Mouse (Mus musculus) stomach, postnatal 0 days (tissue): Measurements from ENCODE around the gene Mfsd4b3. TPM values are rescaled to one million over a fixed set of nuclear protein-coding genes. Genes with fewer than 3 reads are reported as not detected.
"Not testable (repeated sequence)": the region's sequence is repeated elsewhere in the genome, so short reads cannot be mapped to it uniquely, and the experiment has no call there.

ENCODE experiments used
- ATAC-seq: fragments of 200-750 bp; cut with Nextera tagmentation; 2 replicates; pipeline ENCODE4 v1.8.0; 2017; ENCODE audit not compliant: low FRiP score, low TSS enrichment
- DNase-seq: peaks from one replicate; pipeline ENCODE4 v3.0.0-alpha.2; 2016; ENCODE audit warnings: low spot score
- H3K27ac ChIP-seq: fragments of 300-500 bp; sonication (generic); replicated peaks from 2 replicates; pipeline ENCODE4 v1.5.1; 2014; ENCODE audit warnings: mild to moderate bottlenecking, control low read depth
- H3K27me3 ChIP-seq: fragments of 300-500 bp; sonication (generic); 2 replicates; pipeline ENCODE4 v1.6.1; 2014; ENCODE audit warnings: low read length; ENCODE audit not compliant: control insufficient read depth, insufficient read depth
- H3K36me3 ChIP-seq: fragments of 300-500 bp; sonication (generic); 2 replicates; pipeline ENCODE4 v1.6.1; 2014; ENCODE audit warnings: low read length, mixed read lengths; ENCODE audit not compliant: control insufficient read depth, insufficient read depth
- H3K4me1 ChIP-seq: fragments of 300-500 bp; sonication (generic); replicated peaks from 2 replicates; pipeline ENCODE4 v1.6.1; 2014; ENCODE audit warnings: antibody characterized with exemption; ENCODE audit not compliant: control insufficient read depth, insufficient read depth
- H3K4me2 ChIP-seq: fragments of 300-500 bp; sonication (generic); replicated peaks from 2 replicates; pipeline ENCODE4 v1.6.1; 2014; ENCODE audit warnings: low read depth, mild to moderate bottlenecking, control low read depth, moderate library complexity
- H3K4me3 ChIP-seq: fragments of 300-500 bp; sonication (generic); 2 replicates; pipeline ENCODE4 v1.5.1; 2014; ENCODE audit warnings: low read depth, low read length, control low read depth
- H3K9ac ChIP-seq: fragments of 300-500 bp; sonication (generic); 2 replicates; pipeline ENCODE4 v1.6.1; 2014; ENCODE audit warnings: mild to moderate bottlenecking, low read length, control low read depth, mixed read lengths
- H3K9me3 ChIP-seq: fragments of 300-500 bp; sonication (generic); 2 replicates; pipeline ENCODE4 v1.6.1; 2016; ENCODE audit warnings: low read length; ENCODE audit not compliant: control insufficient read depth
- CTCF ChIP-seq: IDR thresholded peaks from 2 replicates; pipeline ENCODE4 v1.5.1; 2016; ENCODE audit warnings: antibody characterized with exemption, low read depth, mild to moderate bottlenecking, moderate library complexity
- EP300 ChIP-seq: optimal IDR thresholded peaks from 2 replicates; pipeline ENCODE3; 2016; ENCODE audit warnings: antibody characterized with exemption
- WGBS: fragments of 180-500 bp; shearing (Covaris S2); extraction: QIAGEN DNeasy Blood & Tissue Kit; methylation state at CpG from one replicate; pipeline ENCODE4 v1.1.7; 2014; 5-methylcytosine and 5-hydroxymethylcytosine counted together
- polyA plus RNA-seq: library from polyadenylated mRNA; unstranded; fragments of >200 nt; fragmentation: Nextera tagmentation; extraction: Ambion mirVana; gene quantifications from 2 replicates; pipeline ENCODE4 v1.2.1, GENCODE M21; 2015

The Mfsd4b3 gene
- polyA plus RNA-seq: 1.3 and 1.7 TPM in 2 replicates

DNA sequence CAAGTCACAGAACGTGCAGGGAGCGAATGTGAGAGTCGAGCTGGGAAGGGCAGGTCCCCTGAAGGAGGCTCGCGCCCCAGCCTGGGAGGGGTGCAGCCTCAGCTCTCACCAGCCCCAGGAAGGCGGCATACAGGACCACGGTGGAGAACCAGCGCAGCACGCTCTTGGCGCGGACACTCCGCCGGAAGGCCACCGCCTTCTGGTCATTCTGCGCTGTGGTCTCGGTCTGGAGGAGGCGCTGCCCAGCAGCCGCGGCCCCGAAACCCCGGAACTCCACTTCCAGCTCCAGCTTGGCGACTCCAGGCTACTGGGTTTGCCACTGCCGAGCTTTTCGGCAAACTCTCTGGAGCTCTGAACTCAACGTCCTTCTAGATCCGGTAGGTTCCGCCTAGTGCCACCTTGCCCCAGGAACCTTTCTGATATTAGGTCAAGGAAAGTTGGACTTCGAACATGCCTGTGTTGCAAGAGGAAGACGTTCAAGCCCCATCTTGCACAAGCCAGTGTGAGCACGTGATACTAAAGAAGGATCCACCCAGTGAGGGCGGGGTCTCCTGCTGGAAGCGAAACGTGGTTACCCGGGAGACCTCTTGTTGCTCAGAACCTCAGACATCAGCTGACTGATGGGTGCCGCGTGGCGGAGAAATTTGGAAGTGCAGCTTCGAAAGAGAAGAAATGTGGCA lies at the start of gene Mfsd4b3:
Gene Mfsd4b3, minus strand, starts transcription at position 393 of the 680 bp plus-strand sequence.
- ATAC-seq: peak; percentile 100
- H3K27ac ChIP-seq: peak within 1 kb of the TSS; percentile 92
- peak within 1 kb of the TSS; percentile 48 for H3K4me3 ChIP-seq

GRCm38 (mm10) chr10:40009591-40009990 lies 49.6 kb upstream of the Mfsd4b3 start:
- Histone ChIP-seq H3K27me3 (no peaks in the 10 kb centered on the region), H3K36me3 (no peaks in the 10 kb centered on the region), H3K27ac (no peak overlapping the region), H3K4me3 (no peak overlapping the region), H3K4me1 (no peaks in the 10 kb centered on the region), H3K4me2 (no peak overlapping the region), H3K9ac (no peak overlapping the region), H3K9me3 (no peaks in the 10 kb centered on the region)
- DNase-seq (no peak), ATAC-seq (no peak)
- no peak for TF ChIP-seq CTCF
- TF ChIP-seq EP300: no peak
- 78% methylated on average over 11 of the region's 11 CpGs for WGBS

More for the DNA sequence above, at the start of gene Mfsd4b3:
- DNase-seq: peak; percentile 97
- H3K36me3 ChIP-seq: no peaks in the 10 kb centered on the region
- WGBS: under 1% methylated on average over 38 of the region's 38 CpGs
- H3K27me3 ChIP-seq: no peaks in the 10 kb centered on the region
- H3K9ac ChIP-seq: peak within 1 kb of the TSS; percentile 68
- no peak for TF ChIP-seq EP300
- TF ChIP-seq CTCF: peak; percentile 90
- no peaks in the 10 kb centered on the region; the same call in 1 of the 2 replicates for H3K4me1 ChIP-seq
- no peaks in the 10 kb centered on the region for H3K9me3 ChIP-seq
- H3K4me2 ChIP-seq: peak within 1 kb of the TSS; percentile 86

DNA sequence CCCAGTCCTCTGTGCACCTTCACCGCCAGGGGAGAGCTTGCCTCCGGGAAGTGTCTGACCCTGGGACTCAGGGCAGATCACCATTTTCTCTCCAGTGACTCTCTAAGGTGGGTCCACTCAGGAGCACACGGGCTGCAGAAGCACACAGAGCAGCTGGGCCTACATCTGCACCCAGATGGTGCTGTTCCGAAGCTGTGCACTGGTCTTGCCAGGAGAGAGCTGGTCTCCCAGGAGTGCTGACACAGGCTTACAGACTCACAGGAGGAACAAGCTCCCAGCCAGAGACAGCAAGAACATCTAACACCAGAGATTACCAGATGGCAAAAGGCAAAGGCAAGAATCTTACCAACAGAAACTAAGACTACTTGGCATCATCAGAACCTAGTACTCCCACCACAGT lies 48.9 kb upstream of the Mfsd4b3 start:
- 72% methylated on average over 4 of the region's 4 CpGs for WGBS
- H3K36me3 ChIP-seq, H3K4me1 ChIP-seq, DNase-seq, H3K9me3 ChIP-seq, H3K9ac ChIP-seq, H3K27ac ChIP-seq, H3K4me3 ChIP-seq, ATAC-seq, H3K4me2 ChIP-seq, H3K27me3 ChIP-seq: not testable (repeated sequence)

GRCm38 (mm10) chr10:40007953-40008352 lies 48.0 kb upstream of the Mfsd4b3 start:
- H3K27me3 ChIP-seq: no peaks in the 10 kb centered on the region
- DNase-seq (no peak), ATAC-seq (no peak)
- no peak overlapping the region for H3K9ac ChIP-seq
- H3K36me3 ChIP-seq: no peaks in the 10 kb centered on the region
- no peak overlapping the region for H3K4me3 ChIP-seq
- no peak for TF ChIP-seq EP300
- no peak for TF ChIP-seq CTCF
- no peak overlapping the region for H3K4me2 ChIP-seq
- no peaks in the 10 kb centered on the region for H3K4me1 ChIP-seq
- H3K27ac ChIP-seq: no peak overlapping the region
- 83% methylated on average over 4 of the region's 4 CpGs for WGBS
- H3K9me3 ChIP-seq: no peaks in the 10 kb centered on the region

DNA sequence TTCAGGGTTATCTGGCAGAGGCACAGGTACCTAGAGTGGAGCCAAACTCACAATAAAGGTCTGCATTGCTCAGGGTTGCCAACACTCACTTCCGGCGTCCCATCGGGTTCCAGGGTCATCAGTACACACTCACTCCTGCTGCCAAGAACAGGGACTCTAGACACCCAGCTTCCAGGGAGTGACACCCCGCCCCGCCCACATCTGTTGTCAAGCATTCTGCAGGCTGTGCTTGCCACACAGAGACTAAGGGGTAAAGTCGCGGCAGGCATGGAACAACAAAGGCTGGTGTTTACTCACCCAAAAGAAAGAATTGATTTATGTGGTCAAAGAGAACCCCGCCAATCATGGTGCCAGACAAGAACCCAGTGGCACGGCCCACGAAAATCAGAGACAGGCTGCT lies 47.0 kb upstream of the Mfsd4b3 start:
- no peaks in the 10 kb centered on the region for H3K4me1 ChIP-seq
- no peaks in the 10 kb centered on the region for H3K9me3 ChIP-seq
- no peak overlapping the region for H3K4me2 ChIP-seq
- H3K4me3 ChIP-seq: no peak overlapping the region
- no peaks in the 10 kb centered on the region for H3K27me3 ChIP-seq
- TF ChIP-seq EP300 (no peak), CTCF (no peak)
- ATAC-seq (no peak), DNase-seq (peak; percentile 21)
- H3K9ac ChIP-seq: no peak overlapping the region
- H3K27ac ChIP-seq: no peak overlapping the region
- 59% methylated on average over 10 of the region's 10 CpGs for WGBS
- H3K36me3 ChIP-seq: no peaks in the 10 kb centered on the region

GRCm38 (mm10) chr10:40000746-40001145 lies 40.8 kb upstream of the Mfsd4b3 start:
- H3K9ac ChIP-seq: no peak overlapping the region
- H3K27ac ChIP-seq: no peak overlapping the region
- H3K4me3 ChIP-seq: no peak overlapping the region
- H3K4me2 ChIP-seq: no peak overlapping the region
- H3K36me3 ChIP-seq: no peaks in the 10 kb centered on the region
- H3K9me3 ChIP-seq: no peaks in the 10 kb centered on the region
- no peaks in the 10 kb centered on the region for H3K27me3 ChIP-seq
- 85% methylated on average over 2 of the region's 2 CpGs for WGBS
- DNase-seq (no peak), ATAC-seq (no peak)
- no peaks in the 10 kb centered on the region for H3K4me1 ChIP-seq
- TF ChIP-seq CTCF (no peak), EP300 (no peak)
